Mouse (Mus musculus): ENCODE data around the gene Rnf157.
A peak's percentile ranks its signal among the peaks of the same experiment; 100 is the strongest.

The Rnf157 gene

GRCm38 (mm10) chr11:116412904-116413630 is at the start of gene Rnf157:
TSS of gene Rnf157 (minus strand) at chr11:116413032.
- DNase-seq (ENCODE audit: low read depth, low spot score), result peak; percentile 68

- DNase-seq (ENCODE audit: low read depth, low spot score), result no peak
Observed at GRCm38 (mm10) chr11:116459786-116460185, 47.0 kb upstream of the Rnf157 start.

GRCm38 (mm10) chr11:116456234-116456633 is 43.4 kb upstream of the Rnf157 start:
- no peak for DNase-seq (ENCODE audit: low read depth, low spot score)

GRCm38 (mm10) chr11:116453889-116454288 is 41.1 kb upstream of the Rnf157 start:
- no peak for DNase-seq (ENCODE audit: low read depth, low spot score)

GRCm38 (mm10) chr11:116449341-116449740 is 36.5 kb upstream of the Rnf157 start:
- no peak for DNase-seq (ENCODE audit: low read depth, low spot score)

- DNase-seq (ENCODE audit: low read depth, low spot score), result no peak
Observed at GRCm38 (mm10) chr11:116447822-116448221, 35.0 kb upstream of the Rnf157 start.

GRCm38 (mm10) chr11:116446308-116446887 is 33.6 kb upstream of the Rnf157 start:
- no peak for DNase-seq (ENCODE audit: low read depth, low spot score)

GRCm38 (mm10) chr11:116445596-116446307 is 32.9 kb upstream of the Rnf157 start:
- peak; percentile 82 for DNase-seq (ENCODE audit: low read depth, low spot score)

- DNase-seq (ENCODE audit: low read depth, low spot score), result no peak
Observed at GRCm38 (mm10) chr11:116443935-116444334, 31.1 kb upstream of the Rnf157 start.

GRCm38 (mm10) chr11:116443311-116443710 is 30.5 kb upstream of the Rnf157 start:
- DNase-seq (ENCODE audit: low read depth, low spot score), result no peak

GRCm38 (mm10) chr11:116442867-116443177 is 30.0 kb upstream of the Rnf157 start:
- no peak for DNase-seq (ENCODE audit: low read depth, low spot score)

GRCm38 (mm10) chr11:116442129-116442866 is 29.5 kb upstream of the Rnf157 start:
- no peak for DNase-seq (ENCODE audit: low read depth, low spot score)

GRCm38 (mm10) chr11:116440408-116441068 is 27.7 kb upstream of the Rnf157 start:
- DNase-seq (ENCODE audit: low read depth, low spot score), result no peak

GRCm38 (mm10) chr11:116439269-116440240 is 26.7 kb upstream of the Rnf157 start:
- no peak for DNase-seq (ENCODE audit: low read depth, low spot score)

- no peak for DNase-seq (ENCODE audit: low read depth, low spot score)
Observed at GRCm38 (mm10) chr11:116437541-116437940, 24.7 kb upstream of the Rnf157 start.

GRCm38 (mm10) chr11:116436725-116437331 is 24.0 kb upstream of the Rnf157 start:
- DNase-seq (ENCODE audit: low read depth, low spot score), result no peak

GRCm38 (mm10) chr11:116435992-116436724 is 23.3 kb upstream of the Rnf157 start:
- DNase-seq (ENCODE audit: low read depth, low spot score), result no peak

- no peak for DNase-seq (ENCODE audit: low read depth, low spot score)
Observed at GRCm38 (mm10) chr11:116434967-116435752, 22.3 kb upstream of the Rnf157 start.

Data from retina, adult 2 months (tissue).